Mouse (Mus musculus) small intestine, adult 2 months (tissue): Measurements from ENCODE around the gene Mtg1.

Source experiments
- CTCF ChIP-seq: fragments of 200-500 bp; IDR thresholded peaks from 2 replicates; pipeline ENCODE4 v1.5.1; 2012; ENCODE audit warnings: low read depth, mild to moderate bottlenecking, control low read depth, inconsistent platforms, low read length, moderate library complexity, mixed read lengths; ENCODE audit not compliant: insufficient replicate concordance, insufficient read length; ENCODE audit errors: extremely low read depth
- POLR2A ChIP-seq: fragments of 200-500 bp; IDR thresholded peaks from 2 replicates; pipeline ENCODE4 v1.6.1; 2012; ENCODE audit warnings: low read depth, mild to moderate bottlenecking, control low read depth, inconsistent platforms, low read length, moderate library complexity

- TF ChIP-seq CTCF (no peak), POLR2A (no peak)
Measured at GRCm38 (mm10) chr7:140127911-140128310, 9.5 kb upstream of the Mtg1 start.
